Mouse (Mus musculus): ENCODE results near the gene Akr1b7. TPM values are rescaled to one million over a fixed set of nuclear protein-coding genes. Genes with fewer than 3 reads are reported as not detected.

Gene Akr1b7
- polyA plus RNA-seq, 1 experiment: 1.7 TPM

- TF ChIP-seq POLR2A (IDR thresholded peaks at IDR 0.05; ENCODE audit: borderline replicate concordance, insufficient read depth, low read length): no peak
- TF ChIP-seq CTCF (IDR thresholded peaks at IDR 0.05; ENCODE audit: borderline replicate concordance, insufficient read depth, low read depth, low read length): no peak
- Histone ChIP-seq H3K4me1 (ENCODE audit: control insufficient read depth, insufficient read depth, low read length) (no peaks in the 10 kb centered on the region), H3K27me3 (ENCODE audit: control insufficient read depth, insufficient read depth, low read length) (no peaks in the 10 kb centered on the region), H3K4me3 (replicated peaks; ENCODE audit: insufficient read depth, low read depth, low read length) (peak within 1 kb of the TSS; percentile 65), H3K27ac (ENCODE audit: insufficient read depth, low read length) (no peak within 1 kb of the TSS)
- DNase-seq: peak; percentile 75 to 79
- WGBS: 1% methylated on average over 17 of the region's 17 CpGs
Observed at GRCm38 (mm10) chr6:34384110-34384661, 27.9 kb upstream of the Akr1b7 start, which contains the start of gene Akr1b10. Gene Akr1b10, plus strand, starts transcription at chr6:34384218.

- TF ChIP-seq CTCF (IDR thresholded peaks at IDR 0.05; ENCODE audit: borderline replicate concordance, insufficient read depth, low read depth, low read length) (no peak), POLR2A (IDR thresholded peaks at IDR 0.05; ENCODE audit: borderline replicate concordance, insufficient read depth, low read length) (no peak)
- H3K27me3 ChIP-seq (ENCODE audit: control insufficient read depth, insufficient read depth, low read length): no peaks in the 10 kb centered on the region
- H3K27ac ChIP-seq (ENCODE audit: insufficient read depth, low read length): no peak overlapping the region
- no peaks in the 10 kb centered on the region for H3K4me1 ChIP-seq (ENCODE audit: control insufficient read depth, insufficient read depth, low read length)
- no peak overlapping the region for H3K4me3 ChIP-seq (replicated peaks; ENCODE audit: insufficient read depth, low read depth, low read length)
- 7% methylated on average over 13 of the region's 13 CpGs for WGBS
- peak; percentile 23 to 34 for DNase-seq
Observed at GRCm38 (mm10) chr6:34384701-34385370, 27.3 kb upstream of the Akr1b7 start.

GRCm38 (mm10) chr6:34388420-34389156 is 23.5 kb upstream of the Akr1b7 start:
- TF ChIP-seq POLR2A (IDR thresholded peaks at IDR 0.05; ENCODE audit: borderline replicate concordance, insufficient read depth, low read length): no peak
- TF ChIP-seq CTCF (IDR thresholded peaks at IDR 0.05; ENCODE audit: borderline replicate concordance, insufficient read depth, low read depth, low read length): no peak
- Histone ChIP-seq H3K27me3 (ENCODE audit: control insufficient read depth, insufficient read depth, low read length) (no peaks in the 10 kb centered on the region), H3K4me1 (ENCODE audit: control insufficient read depth, insufficient read depth, low read length) (no peaks in the 10 kb centered on the region), H3K4me3 (replicated peaks; ENCODE audit: insufficient read depth, low read depth, low read length) (no peak overlapping the region), H3K27ac (ENCODE audit: insufficient read depth, low read length) (no peak overlapping the region)
- no peak for DNase-seq
- 46% methylated on average over 4 of the region's 4 CpGs for WGBS

- Histone ChIP-seq H3K4me1 (ENCODE audit: control insufficient read depth, insufficient read depth, low read length) (no peaks in the 10 kb centered on the region), H3K27ac (ENCODE audit: insufficient read depth, low read length) (no peak overlapping the region), H3K4me3 (replicated peaks; ENCODE audit: insufficient read depth, low read depth, low read length) (no peak overlapping the region), H3K27me3 (ENCODE audit: control insufficient read depth, insufficient read depth, low read length) (no peaks in the 10 kb centered on the region)
- TF ChIP-seq POLR2A (IDR thresholded peaks at IDR 0.05; ENCODE audit: borderline replicate concordance, insufficient read depth, low read length) (no peak), CTCF (IDR thresholded peaks at IDR 0.05; ENCODE audit: borderline replicate concordance, insufficient read depth, low read depth, low read length) (no peak)
- 74% methylated on average over 5 of the region's 5 CpGs for WGBS
- no peak for DNase-seq
Observed at GRCm38 (mm10) chr6:34395897-34396296, 16.2 kb upstream of the Akr1b7 start.

- no peaks in the 10 kb centered on the region for H3K27me3 ChIP-seq (ENCODE audit: control insufficient read depth, insufficient read depth, low read length)
- 92% methylated on average over 6 of the region's 6 CpGs for WGBS
- H3K4me1 ChIP-seq (ENCODE audit: control insufficient read depth, insufficient read depth, low read length): no peaks in the 10 kb centered on the region
- TF ChIP-seq CTCF (IDR thresholded peaks at IDR 0.05; ENCODE audit: borderline replicate concordance, insufficient read depth, low read depth, low read length) (no peak), POLR2A (IDR thresholded peaks at IDR 0.05; ENCODE audit: borderline replicate concordance, insufficient read depth, low read length) (no peak)
- no peak for DNase-seq
- no peak overlapping the region for H3K27ac ChIP-seq (ENCODE audit: insufficient read depth, low read length)
- no peak overlapping the region for H3K4me3 ChIP-seq (replicated peaks; ENCODE audit: insufficient read depth, low read depth, low read length)
Observed at GRCm38 (mm10) chr6:34398431-34398830, 13.7 kb upstream of the Akr1b7 start.

- WGBS: 91% methylated on average over 13 of the region's 13 CpGs
- Histone ChIP-seq H3K4me1 (ENCODE audit: control insufficient read depth, insufficient read depth, low read length) (no peaks in the 10 kb centered on the region), H3K27me3 (ENCODE audit: control insufficient read depth, insufficient read depth, low read length) (no peaks in the 10 kb centered on the region), H3K4me3 (replicated peaks; ENCODE audit: insufficient read depth, low read depth, low read length) (no peak overlapping the region), H3K27ac (ENCODE audit: insufficient read depth, low read length) (no peak overlapping the region)
- no peak for TF ChIP-seq POLR2A (IDR thresholded peaks at IDR 0.05; ENCODE audit: borderline replicate concordance, insufficient read depth, low read length)
- no peak for TF ChIP-seq CTCF (IDR thresholded peaks at IDR 0.05; ENCODE audit: borderline replicate concordance, insufficient read depth, low read depth, low read length)
- no peak for DNase-seq
Observed at GRCm38 (mm10) chr6:34399606-34400220, 12.4 kb upstream of the Akr1b7 start.

- Histone ChIP-seq H3K4me3 (replicated peaks; ENCODE audit: insufficient read depth, low read depth, low read length) (no peak overlapping the region), H3K27ac (ENCODE audit: insufficient read depth, low read length) (no peak overlapping the region), H3K4me1 (ENCODE audit: control insufficient read depth, insufficient read depth, low read length) (no peaks in the 10 kb centered on the region), H3K27me3 (ENCODE audit: control insufficient read depth, insufficient read depth, low read length) (no peaks in the 10 kb centered on the region)
- no peak for TF ChIP-seq POLR2A (IDR thresholded peaks at IDR 0.05; ENCODE audit: borderline replicate concordance, insufficient read depth, low read length)
- TF ChIP-seq CTCF (IDR thresholded peaks at IDR 0.05; ENCODE audit: borderline replicate concordance, insufficient read depth, low read depth, low read length): no peak
- WGBS: 76% methylated on average over 2 of the region's 2 CpGs
- no peak for DNase-seq
Observed at GRCm38 (mm10) chr6:34400696-34401095, 11.4 kb upstream of the Akr1b7 start.

Data from cerebellum, adult 2 months (tissue).